Mouse (Mus musculus) CD4-positive, CD25-positive, alpha-beta regulatory T cell, adult 4 months (primary cell): Measurements from ENCODE around the gene B4galnt3. TPM values are rescaled to one million over a fixed set of nuclear protein-coding genes. Genes with fewer than 3 reads are reported as not detected.

Experiments
- ATAC-seq: one replicate; pipeline ENCODE4 v1.8.0; 2017
- polyA plus RNA-seq, 2 experiments: library from polyadenylated mRNA; unstranded; fragments of 100-300 nt; shearing (Covaris generic); gene quantifications; one replicate each; pipeline ENCODE4 v1.2.1; 2017

B4galnt3 gene
- polyA plus RNA-seq, 2 experiments from 2014 or later = not detected

- no peak for ATAC-seq
These were observed 20.2 kb downstream of the B4galnt3 start for GRCm38 (mm10) chr6:120274181-120274580.

- no peak for ATAC-seq
These were observed 30.2 kb downstream of the B4galnt3 start for GRCm38 (mm10) chr6:120264151-120264550.

- no peak for ATAC-seq
These were observed 30.8 kb downstream of the B4galnt3 start for GRCm38 (mm10) chr6:120263608-120264007.

- no peak for ATAC-seq
These were observed 31.4 kb downstream of the B4galnt3 start for GRCm38 (mm10) chr6:120262886-120263531.

- no peak for ATAC-seq
These were observed 34.9 kb downstream of the B4galnt3 start for GRCm38 (mm10) chr6:120259481-120259880.

- no peak for ATAC-seq
These were observed 37.9 kb downstream of the B4galnt3 start for GRCm38 (mm10) chr6:120256431-120256935.

- no peak for ATAC-seq
These were observed 38.7 kb downstream of the B4galnt3 start for GRCm38 (mm10) chr6:120255701-120256100.

GRCm38 (mm10) chr6:120255144-120255543 lies 39.2 kb downstream of the B4galnt3 start:
- no peak for ATAC-seq

- no peak for ATAC-seq
These were observed 39.7 kb downstream of the B4galnt3 start for GRCm38 (mm10) chr6:120254640-120255039.

GRCm38 (mm10) chr6:120252741-120253140 lies 41.6 kb downstream of the B4galnt3 start:
- no peak for ATAC-seq

GRCm38 (mm10) chr6:120251010-120251409 lies 43.3 kb downstream of the B4galnt3 start:
- no peak for ATAC-seq

- ATAC-seq = no peak
These were observed 44.5 kb downstream of the B4galnt3 start for GRCm38 (mm10) chr6:120249831-120250230.

GRCm38 (mm10) chr6:120246676-120247075 lies 47.7 kb downstream of the B4galnt3 start:
- ATAC-seq = no peak

GRCm38 (mm10) chr6:120243250-120243649 lies 51.1 kb downstream of the B4galnt3 start:
- ATAC-seq = no peak

GRCm38 (mm10) chr6:120242530-120242929 lies 51.8 kb downstream of the B4galnt3 start:
- no peak for ATAC-seq

- no peak for ATAC-seq
These were observed 52.9 kb downstream of the B4galnt3 start for GRCm38 (mm10) chr6:120241453-120241852.

- no peak for ATAC-seq
These were observed 53.9 kb downstream of the B4galnt3 start for GRCm38 (mm10) chr6:120240461-120240860.

GRCm38 (mm10) chr6:120235874-120236273 lies 58.5 kb downstream of the B4galnt3 start:
- no peak for ATAC-seq

GRCm38 (mm10) chr6:120232885-120233284 lies 61.5 kb downstream of the B4galnt3 start:
- ATAC-seq = no peak

- no peak for ATAC-seq
These were observed 63.9 kb downstream of the B4galnt3 start for GRCm38 (mm10) chr6:120230441-120230840.

GRCm38 (mm10) chr6:120229806-120230205 lies 64.6 kb downstream of the B4galnt3 start:
- no peak for ATAC-seq

- no peak for ATAC-seq
These were observed 67.3 kb downstream of the B4galnt3 start for GRCm38 (mm10) chr6:120227068-120227467.

GRCm38 (mm10) chr6:120225355-120225754 lies 69.0 kb downstream of the B4galnt3 start:
- ATAC-seq = no peak

GRCm38 (mm10) chr6:120222669-120223068 lies 71.7 kb downstream of the B4galnt3 start:
- ATAC-seq = no peak

- ATAC-seq = no peak
These were observed 75.1 kb downstream of the B4galnt3 start for GRCm38 (mm10) chr6:120219281-120219680.
